Mouse (Mus musculus) kidney, embryonic 15.5 days (tissue): ENCODE measurements at regions not wholly inside any gene's neighbourhood (a gene's known extent, or its start where the extent isn't known, plus 50 kb on each side); places are given as distances from the start of the nearest gene placed in this dataset.
A peak's percentile ranks its signal among the peaks of the same experiment; 100 is the strongest.
"Not testable (repeated sequence)": the region's sequence is repeated elsewhere in the genome, so short reads cannot be mapped to it uniquely, and the experiment has no call there.

Experiments used
- ATAC-seq: fragments of 200-750 bp; cut with Nextera tagmentation; replicated peaks from 2 replicates; pipeline ENCODE4 v1.8.0; 2017; ENCODE audit warnings: moderate TSS enrichment; ENCODE audit not compliant: low FRiP score
- H3K27ac ChIP-seq: fragments of 300-500 bp; sonication (generic); 2 replicates; pipeline ENCODE4 v1.5.1; 2015; ENCODE audit warnings: mild to moderate bottlenecking, inconsistent platforms
- H3K27me3 ChIP-seq: fragments of 300-500 bp; sonication (generic); 2 replicates; pipeline ENCODE4 v1.6.1; 2015; ENCODE audit warnings: inconsistent platforms
- H3K36me3 ChIP-seq: fragments of 300-500 bp; sonication (generic); 2 replicates; pipeline ENCODE4 v1.6.1; 2015; ENCODE audit warnings: inconsistent platforms
- H3K4me1 ChIP-seq: fragments of 300-500 bp; sonication (generic); 2 replicates; pipeline ENCODE4 v1.6.1; 2015; ENCODE audit warnings: inconsistent platforms
- H3K4me2 ChIP-seq: fragments of 300-500 bp; sonication (generic); 2 replicates; pipeline ENCODE4 v1.6.1; 2015; ENCODE audit warnings: moderate library complexity, mild to moderate bottlenecking, inconsistent platforms
- H3K4me3 ChIP-seq: fragments of 300-500 bp; sonication (generic); replicated peaks from 2 replicates; pipeline ENCODE4 v1.5.1; 2015; ENCODE audit warnings: mild to moderate bottlenecking, inconsistent platforms
- H3K9ac ChIP-seq: fragments of 300-500 bp; sonication (generic); 2 replicates; pipeline ENCODE4 v1.6.1; 2015; ENCODE audit warnings: mild to moderate bottlenecking, inconsistent platforms
- H3K9me3 ChIP-seq: fragments of 300-500 bp; sonication (generic); replicated peaks from 2 replicates; pipeline ENCODE4 v1.6.1; 2016; ENCODE audit warnings: inconsistent platforms
- WGBS: fragments of 180-500 bp; shearing (Covaris S2); methylation state at CpG from one replicate; pipeline ENCODE4 v1.1.7; 2015; ENCODE audit warnings: mixed read lengths; 5-methylcytosine and 5-hydroxymethylcytosine counted together

- Histone ChIP-seq H3K36me3 (no peaks in the 10 kb centered on the region), H3K27ac (no peak overlapping the region), H3K4me1 (no peaks in the 10 kb centered on the region), H3K4me3 (no peak overlapping the region), H3K9ac (no peak overlapping the region), H3K4me2 (no peak overlapping the region), H3K27me3 (no peaks in the 10 kb centered on the region), H3K9me3 (no peaks in the 10 kb centered on the region)
- no peak for ATAC-seq
These were observed 406.8 kb upstream of the Ppp6c start for GRCm38 (mm10) chr2:39633041-39633440.

DNA sequence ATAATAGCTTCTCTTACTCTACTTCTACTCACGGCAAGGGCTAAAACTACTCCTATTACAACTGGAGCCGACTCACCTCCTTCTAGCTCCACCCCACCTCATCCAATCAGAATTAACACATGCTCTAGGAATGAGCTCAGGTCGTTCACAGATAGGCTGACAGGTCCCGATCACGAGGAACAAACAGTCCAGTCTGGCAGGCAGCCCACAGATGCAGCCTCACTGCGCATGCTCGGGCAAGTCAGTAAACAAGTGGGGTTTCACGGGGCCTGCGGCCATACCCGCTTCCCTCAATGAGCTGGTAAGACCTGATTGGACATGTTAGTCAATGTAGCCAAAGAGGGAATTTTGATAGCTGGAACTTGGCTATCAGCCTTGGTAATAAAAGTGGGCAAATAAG lies 388.0 kb upstream of the Ppp6c start:
- no peak overlapping the region for H3K9ac ChIP-seq
- no peak overlapping the region for H3K4me2 ChIP-seq
- 78% methylated on average over 10 of the region's 10 CpGs for WGBS
- ATAC-seq = no peak
- no peaks in the 10 kb centered on the region for H3K36me3 ChIP-seq
- H3K4me1 ChIP-seq = no peaks in the 10 kb centered on the region
- H3K9me3 ChIP-seq = no peaks in the 10 kb centered on the region
- no peak overlapping the region for H3K4me3 ChIP-seq
- no peak overlapping the region for H3K27ac ChIP-seq
- H3K27me3 ChIP-seq = no peaks in the 10 kb centered on the region

DNA sequence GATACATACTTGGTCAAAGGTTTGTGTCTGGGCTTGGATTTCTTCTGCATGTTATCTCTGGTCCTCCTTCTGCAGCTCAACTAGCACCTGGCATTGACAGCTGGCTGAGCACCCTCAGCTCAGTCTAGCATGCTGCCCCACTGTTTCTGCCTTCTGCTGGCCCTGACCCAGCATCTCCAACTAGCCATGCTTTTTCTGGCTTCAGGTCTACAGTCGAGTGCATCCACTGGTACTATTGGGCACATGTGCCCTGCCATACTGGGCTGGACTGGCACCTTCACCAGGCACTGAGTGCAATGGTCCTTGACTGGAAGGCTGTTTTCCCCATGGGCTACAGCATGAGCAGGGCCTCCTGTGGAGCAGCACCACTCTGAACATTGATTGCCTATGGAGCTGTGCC lies 386.6 kb upstream of the Ppp6c start:
- H3K4me3 ChIP-seq = no peak overlapping the region
- no peak overlapping the region for H3K4me2 ChIP-seq
- H3K27me3 ChIP-seq = no peaks in the 10 kb centered on the region
- no peaks in the 10 kb centered on the region for H3K4me1 ChIP-seq
- H3K36me3 ChIP-seq = no peaks in the 10 kb centered on the region
- ATAC-seq = no peak
- no peak overlapping the region for H3K9ac ChIP-seq
- 85% methylated on average over 1 of the region's 1 CpGs for WGBS
- H3K9me3 ChIP-seq = no peaks in the 10 kb centered on the region
- no peak overlapping the region for H3K27ac ChIP-seq

DNA sequence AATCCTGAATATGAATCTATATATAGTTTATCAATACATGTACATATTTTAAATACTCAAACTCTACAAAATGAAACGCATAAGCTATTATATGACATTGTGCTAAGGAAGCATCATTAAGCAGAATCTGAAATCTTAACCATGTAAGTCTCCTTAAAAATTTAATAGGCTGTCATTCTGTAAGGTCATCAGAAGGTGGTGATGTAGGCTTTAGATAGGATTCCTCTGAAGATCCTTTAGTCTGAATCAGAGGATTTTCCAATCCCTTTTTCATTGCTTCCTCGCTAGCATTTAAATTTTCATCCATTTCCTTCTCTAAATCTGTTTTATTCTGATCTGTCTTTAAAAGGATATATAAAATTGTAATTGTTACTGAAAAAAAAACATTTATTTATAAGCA lies 386.0 kb upstream of the Ppp6c start:
- no peak for ATAC-seq
- Histone ChIP-seq H3K27me3 (no peaks in the 10 kb centered on the region), H3K4me1 (no peaks in the 10 kb centered on the region), H3K9ac (no peak overlapping the region), H3K4me3 (no peak overlapping the region), H3K36me3 (no peaks in the 10 kb centered on the region), H3K4me2 (no peak overlapping the region), H3K27ac (no peak overlapping the region), H3K9me3 (no peaks in the 10 kb centered on the region)
- 78% methylated on average over 2 of the region's 2 CpGs for WGBS

GRCm38 (mm10) chr2:39602256-39602655 lies 376.0 kb upstream of the Ppp6c start:
- no peak for ATAC-seq
- H3K9ac ChIP-seq = no peak overlapping the region
- H3K36me3 ChIP-seq = no peaks in the 10 kb centered on the region
- no peak overlapping the region for H3K4me3 ChIP-seq
- no peak overlapping the region for H3K27ac ChIP-seq
- H3K4me1 ChIP-seq = no peaks in the 10 kb centered on the region
- no peaks in the 10 kb centered on the region for H3K9me3 ChIP-seq
- no peak overlapping the region for H3K4me2 ChIP-seq
- no peaks in the 10 kb centered on the region for H3K27me3 ChIP-seq

GRCm38 (mm10) chr2:39558193-39558592 lies 331.9 kb upstream of the Ppp6c start:
- Histone ChIP-seq H3K27me3 (no peaks in the 10 kb centered on the region), H3K36me3 (no peaks in the 10 kb centered on the region), H3K4me2 (no peak overlapping the region), H3K4me3 (no peak overlapping the region), H3K9me3 (no peaks in the 10 kb centered on the region), H3K9ac (no peak overlapping the region), H3K4me1 (no peaks in the 10 kb centered on the region), H3K27ac (no peak overlapping the region)
- 87% methylated on average over 1 of the region's 1 CpGs for WGBS
- no peak for ATAC-seq

DNA sequence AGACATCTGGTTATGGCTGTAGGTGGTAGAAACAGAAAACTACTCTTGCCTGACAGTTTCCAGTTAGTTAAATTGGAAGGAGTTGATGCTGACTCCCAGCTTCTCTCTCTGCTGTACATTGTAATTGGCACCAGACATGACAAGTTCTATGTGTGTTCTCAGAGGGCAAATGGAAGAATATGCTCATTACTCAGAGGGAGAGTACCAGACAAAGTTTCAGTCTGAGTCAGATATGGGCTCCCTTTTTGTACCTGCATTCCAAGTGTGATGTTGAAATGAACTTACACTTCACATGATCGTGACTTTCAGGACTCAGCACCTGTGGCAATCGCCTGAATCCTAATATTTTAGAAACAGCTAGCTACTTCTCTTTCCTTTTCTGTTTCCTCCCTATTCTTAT lies 281.7 kb upstream of the Ppp6c start:
- H3K4me1 ChIP-seq = no peaks in the 10 kb centered on the region
- no peak overlapping the region for H3K4me3 ChIP-seq
- H3K4me2 ChIP-seq = no peak overlapping the region
- ATAC-seq = no peak
- H3K27me3 ChIP-seq = no peaks in the 10 kb centered on the region
- H3K9me3 ChIP-seq = no peaks in the 10 kb centered on the region
- no peak overlapping the region for H3K27ac ChIP-seq
- H3K36me3 ChIP-seq = no peaks in the 10 kb centered on the region
- 91% methylated on average over 2 of the region's 2 CpGs for WGBS
- H3K9ac ChIP-seq = no peak overlapping the region

GRCm38 (mm10) chr2:39483208-39483912 lies 257.1 kb upstream of the Ppp6c start:
- no peak overlapping the region for H3K4me3 ChIP-seq
- WGBS = 42% methylated on average over 12 of the region's 12 CpGs
- H3K9me3 ChIP-seq = no peaks in the 10 kb centered on the region
- no peaks in the 10 kb centered on the region for H3K27me3 ChIP-seq
- H3K36me3 ChIP-seq = no peaks in the 10 kb centered on the region
- no peak overlapping the region for H3K9ac ChIP-seq
- no peak overlapping the region for H3K27ac ChIP-seq
- H3K4me1 ChIP-seq = no peaks in the 10 kb centered on the region
- peak; percentile 79 for ATAC-seq
- H3K4me2 ChIP-seq = no peak overlapping the region

DNA sequence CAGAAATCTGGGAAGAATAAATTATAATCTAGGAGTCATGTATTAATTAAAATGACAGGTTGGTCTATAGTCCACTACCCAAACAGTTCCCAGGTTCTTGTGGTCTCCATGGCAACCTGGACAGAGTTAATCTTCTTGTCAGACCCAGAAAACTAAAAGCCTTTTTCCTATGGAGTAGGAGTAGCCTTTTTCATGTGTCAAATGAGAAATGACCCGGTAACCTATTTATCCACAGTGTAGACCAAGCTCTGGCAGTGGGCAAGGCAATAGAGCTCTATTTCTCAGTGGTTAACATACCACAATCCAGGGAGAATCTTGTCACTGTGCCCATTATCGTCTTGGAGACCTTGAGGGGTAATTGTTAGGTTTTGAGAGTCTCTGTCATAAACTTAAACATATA lies 256.4 kb upstream of the Ppp6c start:
- WGBS = 68% methylated on average over 2 of the region's 2 CpGs
- Histone ChIP-seq H3K4me1 (no peaks in the 10 kb centered on the region), H3K9ac (no peak overlapping the region), H3K9me3 (no peaks in the 10 kb centered on the region), H3K4me3 (no peak overlapping the region), H3K36me3 (no peaks in the 10 kb centered on the region), H3K4me2 (no peak overlapping the region), H3K27me3 (no peaks in the 10 kb centered on the region), H3K27ac (no peak overlapping the region)
- no peak for ATAC-seq

GRCm38 (mm10) chr2:39480236-39480635 lies 254.0 kb upstream of the Ppp6c start:
- no peaks in the 10 kb centered on the region; the same call in 1 of the 2 replicates for H3K9me3 ChIP-seq
- 75% methylated on average over 3 of the region's 3 CpGs for WGBS
- no peaks in the 10 kb centered on the region for H3K4me1 ChIP-seq

GRCm38 (mm10) chr2:39472925-39473324 lies 246.7 kb upstream of the Ppp6c start:
- not testable (repeated sequence) for H3K4me2 ChIP-seq, H3K36me3 ChIP-seq, ATAC-seq, H3K4me3 ChIP-seq, H3K27me3 ChIP-seq, H3K9me3 ChIP-seq, H3K4me1 ChIP-seq, H3K27ac ChIP-seq, H3K9ac ChIP-seq

More at GRCm38 (mm10) chr2:39480236-39480635, 254.0 kb upstream of the Ppp6c start:
- H3K9ac ChIP-seq = no peak overlapping the region
- H3K27me3 ChIP-seq = no peaks in the 10 kb centered on the region
- no peak overlapping the region for H3K4me3 ChIP-seq
- no peaks in the 10 kb centered on the region for H3K36me3 ChIP-seq
- no peak for ATAC-seq
- H3K27ac ChIP-seq = no peak overlapping the region
- H3K4me2 ChIP-seq = no peak overlapping the region
